Mouse (Mus musculus): ENCODE measurements at regions not wholly inside any gene's neighbourhood (a gene's known extent, or its start where the extent isn't known, plus 50 kb on each side); places are given as distances from the start of the nearest gene placed in this dataset.

GRCm38 (mm10) chr2:72857377-72857776 is 122.9 kb downstream of the Sp3 start:
- no peak for TF ChIP-seq CTCF (IDR thresholded peaks at IDR 0.05; ENCODE audit: borderline replicate concordance, insufficient read depth, low read depth, low read length)
- TF ChIP-seq POLR2A (IDR thresholded peaks at IDR 0.05; ENCODE audit: borderline replicate concordance, insufficient read depth, low read length) = no peak
